In genomic region chr9:82860805-82861204, GRCm38 (mm10) we compare ENCODE assay signal across 25 mouse cellular contexts. TPM values are rescaled to one million over a fixed set of nuclear protein-coding genes. Genes with fewer than 3 reads are reported as not detected.
"Had no signal": no experiment of that assay in that cellular context is flagged by ENCODE, and none has a peak within 500 bp of the region (broad histone marks: within the 10 kb centered on the region; RNA-seq: fewer than 3 reads in every experiment).

No protein-coding gene starts in this region.

- H3K9me3 ChIP-seq: limb, embryonic 12.5 days; limb, embryonic 15.5 days; lung, embryonic 15.5 days; megakaryocyte, embryonic 14.5 days; midbrain, embryonic 10.5 days; midbrain, embryonic 13.5 days; neural tube, embryonic 13.5 days; stomach, embryonic 15.5 days had no signal

- H3K36me3 ChIP-seq: limb, embryonic 12.5 days; limb, embryonic 15.5 days; lung, embryonic 15.5 days; stomach, embryonic 15.5 days had no signal

- H3K9ac ChIP-seq: limb, embryonic 12.5 days; limb, embryonic 15.5 days; liver, embryonic 14.5 days; liver, postnatal 0 days; lung, embryonic 15.5 days; midbrain, embryonic 13.5 days; neural tube, embryonic 13.5 days; stomach, embryonic 15.5 days had no signal

- DNase-seq: kidney, adult 18-20 months; kidney, postnatal 36 days; layer of hippocampus, postnatal 36 days; left cerebral cortex, postnatal 4 days; liver, postnatal 0 days; lung, postnatal 14 days; retina, postnatal 1 day; right cerebral cortex, postnatal 25 days; spleen, adult 18-20 months; thymus, postnatal 25 days had no signal

- H3K27me3 ChIP-seq: limb, embryonic 12.5 days; limb, embryonic 15.5 days; lung, embryonic 15.5 days; megakaryocyte, embryonic 14.5 days; midbrain, embryonic 13.5 days; neural tube, embryonic 13.5 days; stomach, embryonic 15.5 days had no signal

- H3K4me1 ChIP-seq: limb, embryonic 12.5 days; lung, embryonic 15.5 days; megakaryocyte, embryonic 14.5 days; stomach, embryonic 15.5 days had no signal

- ATAC-seq: liver, postnatal 0 days; midbrain, embryonic 13.5 days; midbrain, embryonic 16.5 days had no signal

- H3K27ac ChIP-seq: limb, embryonic 12.5 days; liver, embryonic 14.5 days; midbrain, embryonic 10.5 days; midbrain, embryonic 13.5 days; neural tube, embryonic 13.5 days had no signal

- H3K4me3 ChIP-seq: left cerebral cortex, adult 2 months; limb, embryonic 12.5 days; limb, embryonic 15.5 days; lung, embryonic 15.5 days; megakaryocyte, embryonic 14.5 days; midbrain, embryonic 10.5 days; midbrain, embryonic 13.5 days; myocyte; neural tube, embryonic 13.5 days; stomach, embryonic 15.5 days had no signal

- H3K4me2 ChIP-seq: limb, embryonic 12.5 days; limb, embryonic 15.5 days; liver, embryonic 11.5 days; lung, embryonic 15.5 days; midbrain, embryonic 13.5 days; neural tube, embryonic 13.5 days; stomach, embryonic 15.5 days had no signal

RNA-seq across cellular contexts. Expression of gene Irak1bp1, which starts 31.5 kb away (rescaled TPM):
- total RNA-seq: monocyte, adult 5-6 weeks; neutrophil, adult 5-6 weeks had no signal
